Mouse (Mus musculus) cortical plate, adult 2 months (tissue): ENCODE data around the gene Slc35g3.

ENCODE experiments used
- CTCF ChIP-seq: fragments of 200-500 bp; IDR thresholded peaks from 2 replicates; pipeline ENCODE4 v1.5.1; 2011; ENCODE audit warnings: mild to moderate bottlenecking, control low read depth, low read length; ENCODE audit not compliant: insufficient read depth; ENCODE audit errors: extremely low read depth
- POLR2A ChIP-seq: fragments of 200-500 bp; IDR thresholded peaks from 2 replicates; pipeline ENCODE4 v1.6.1; 2011; ENCODE audit warnings: mild to moderate bottlenecking, low read length, control low read depth; ENCODE audit not compliant: insufficient read depth; ENCODE audit errors: extremely low read depth

DNA sequence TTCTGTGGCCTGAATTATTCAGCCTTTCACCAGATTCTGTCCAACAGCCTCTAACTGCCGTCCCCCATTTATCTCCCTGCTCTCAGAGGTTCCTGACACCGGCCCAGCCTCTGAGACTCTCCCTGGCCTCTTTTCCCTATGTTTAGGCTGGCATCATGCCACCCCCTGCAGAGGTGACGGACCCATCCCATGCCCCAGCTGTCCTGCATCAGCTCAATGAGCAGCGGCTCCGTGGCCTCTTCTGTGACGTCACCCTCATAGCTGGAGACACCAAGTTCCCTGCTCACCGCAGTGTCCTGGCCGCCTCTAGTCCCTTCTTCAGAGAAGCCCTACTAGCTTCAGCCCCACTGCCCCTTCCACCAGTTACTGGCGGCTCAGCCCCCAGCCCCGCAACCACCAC, 13.9 kb upstream of the Slc35g3 start:
- TF ChIP-seq POLR2A (no peak), CTCF (no peak)
